Mouse (Mus musculus): ENCODE results near the gene Cfb.

- TF ChIP-seq EP300 (IDR thresholded peaks at IDR 0.05; ENCODE audit: low read depth) (no peak), CTCF (IDR thresholded peaks at IDR 0.05; ENCODE audit: low read depth) (no peak)
Measured at GRCm38 (mm10) chr17:34836155-34836855, 26.0 kb downstream of the Cfb start.

All from heart, postnatal 0 days (tissue).